Mouse (Mus musculus) ES-E14 (cell line): Measurements from ENCODE around the gene Trappc2.

Experiments
- CHD2 ChIP-seq: IDR thresholded peaks from 2 replicates; pipeline ENCODE4 v1.6.1; 2014; ENCODE audit warnings: mild to moderate bottlenecking, low read depth, low read length, inconsistent platforms
- MAFK ChIP-seq: IDR thresholded peaks from 2 replicates; pipeline ENCODE4 v1.6.1; 2014; ENCODE audit warnings: mild to moderate bottlenecking, low read depth, low read length, inconsistent platforms; ENCODE audit not compliant: insufficient read depth
- ZC3H11A ChIP-seq: IDR thresholded peaks from 2 replicates; pipeline ENCODE4 v1.6.1; 2012; ENCODE audit warnings: low read depth, mild to moderate bottlenecking, inconsistent platforms, low read length, borderline replicate concordance
- ZNF384 ChIP-seq: IDR thresholded peaks from 2 replicates; pipeline ENCODE4 v1.6.1; 2012; ENCODE audit warnings: low read depth, low read length, inconsistent platforms

DNA sequence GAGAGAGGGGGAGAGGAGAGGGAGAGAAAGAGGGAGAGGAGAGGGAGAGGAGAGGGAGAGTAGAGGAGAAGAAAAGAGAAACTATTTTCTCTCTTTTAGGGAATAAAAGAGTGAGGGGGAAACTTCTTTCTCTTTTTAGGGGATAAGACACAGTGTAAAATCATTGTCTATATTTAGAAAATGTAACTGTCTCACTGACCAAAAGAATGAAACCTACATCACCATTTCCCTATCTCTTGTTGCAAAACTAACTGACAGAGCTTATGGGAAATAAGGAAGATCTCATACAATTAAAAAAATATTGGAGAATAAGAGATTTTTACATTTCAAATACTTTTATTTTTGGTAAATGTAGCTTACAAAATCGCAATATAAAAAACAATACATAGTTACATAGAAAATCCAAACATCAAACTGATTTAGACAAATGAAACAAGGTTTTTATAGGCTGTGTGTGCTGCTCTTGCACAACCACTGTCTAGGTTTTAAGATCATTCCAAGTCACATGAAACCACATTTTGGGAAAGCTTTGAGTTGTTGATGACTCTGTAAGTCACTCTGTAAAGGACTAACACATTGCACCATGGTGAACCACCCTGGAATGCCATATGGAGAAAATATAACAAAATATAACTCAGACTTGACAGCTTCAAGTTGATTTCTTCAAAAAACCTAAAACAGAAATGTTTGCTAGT, 59.3 kb downstream of the Trappc2 start:
- TF ChIP-seq CHD2 (no peak), ZNF384 (no peak), MAFK (no peak), ZC3H11A (no peak)
